Mouse (Mus musculus) intestine, embryonic 14.5 days (tissue): ENCODE measurements at regions not wholly inside any gene's neighbourhood (a gene's known extent, or its start where the extent isn't known, plus 50 kb on each side); places are given as distances from the start of the nearest gene placed in this dataset.
A peak's percentile ranks its signal among the peaks of the same experiment; 100 is the strongest.

Source experiments
- ATAC-seq: fragments of 200-750 bp; cut with Nextera tagmentation; replicated peaks from 2 replicates; pipeline ENCODE4 v1.8.0; 2017; ENCODE audit warnings: low read depth, moderate number of reproducible peaks, moderate TSS enrichment, moderate library complexity; ENCODE audit not compliant: low FRiP score, low TSS enrichment
- DNase-seq: peaks from one replicate; pipeline ENCODE4 v3.0.0-alpha.2; 2018; ENCODE audit warnings: low spot score
- H3K27ac ChIP-seq: fragments of 300-500 bp; sonication (generic); 2 replicates; pipeline ENCODE4 v1.5.1; 2014; ENCODE audit warnings: low read depth, mild to moderate bottlenecking, control low read depth
- H3K27me3 ChIP-seq: fragments of 300-500 bp; sonication (generic); replicated peaks from 2 replicates; pipeline ENCODE4 v1.6.1; 2014; ENCODE audit warnings: low read length, control low read depth; ENCODE audit not compliant: control insufficient read depth, insufficient read depth
- H3K36me3 ChIP-seq: fragments of 300-500 bp; sonication (generic); 2 replicates; pipeline ENCODE4 v1.6.1; 2014; ENCODE audit warnings: low read length, control low read depth; ENCODE audit not compliant: control insufficient read depth, insufficient read depth
- H3K4me1 ChIP-seq: fragments of 300-500 bp; sonication (generic); replicated peaks from 2 replicates; pipeline ENCODE4 v1.6.1; 2014; ENCODE audit warnings: low read length, control low read depth, mixed read lengths; ENCODE audit not compliant: control insufficient read depth, insufficient read depth
- H3K4me2 ChIP-seq: fragments of 300-500 bp; sonication (generic); 2 replicates; pipeline ENCODE4 v1.6.1; 2014; ENCODE audit warnings: low read length
- H3K4me3 ChIP-seq: fragments of 300-500 bp; sonication (generic); 2 replicates; pipeline ENCODE4 v1.5.1; 2014; ENCODE audit warnings: low read depth, low read length, control low read depth, mixed read lengths
- H3K9ac ChIP-seq: fragments of 300-500 bp; sonication (generic); 2 replicates; pipeline ENCODE4 v1.6.1; 2014; ENCODE audit warnings: mild to moderate bottlenecking, low read length
- H3K9me3 ChIP-seq: fragments of 300-500 bp; sonication (generic); 2 replicates; pipeline ENCODE4 v1.6.1; 2016; ENCODE audit warnings: low read length, control low read depth; ENCODE audit not compliant: control insufficient read depth
- WGBS: fragments of 180-500 bp; shearing (Covaris S2); extraction: QIAGEN DNeasy Blood & Tissue Kit; methylation state at CpG from one replicate; pipeline ENCODE4 v1.1.7; 2014; 5-methylcytosine and 5-hydroxymethylcytosine counted together

GRCm38 (mm10) chr3:145705317-145705716, 53.2 kb upstream of the Ddah1 start:
- DNase-seq, result no peak
- Histone ChIP-seq H3K27ac (no peak overlapping the region), H3K4me2 (no peak overlapping the region), H3K4me3 (no peak overlapping the region), H3K36me3 (no peaks in the 10 kb centered on the region), H3K27me3 (no peaks in the 10 kb centered on the region), H3K9me3 (no peaks in the 10 kb centered on the region), H3K9ac (no peak overlapping the region), H3K4me1 (peaks cover 17% of the 10 kb centered on the region)
- no peak for ATAC-seq
- 54% methylated on average over 5 of the region's 5 CpGs for WGBS

- Histone ChIP-seq H3K4me3 (no peak overlapping the region), H3K27me3 (no peaks in the 10 kb centered on the region), H3K27ac (no peak overlapping the region), H3K9me3 (no peaks in the 10 kb centered on the region), H3K36me3 (no peaks in the 10 kb centered on the region), H3K4me1 (peaks cover 17% of the 10 kb centered on the region), H3K4me2 (no peak overlapping the region), H3K9ac (no peak overlapping the region)
- DNase-seq, result no peak
- WGBS, result 44% methylated on average over 9 of the region's 9 CpGs
- no peak for ATAC-seq
Measured at GRCm38 (mm10) chr3:145704054-145704453, 54.3 kb upstream of the Ccn1 start.

- H3K9me3 ChIP-seq, result no peaks in the 10 kb centered on the region
- no peaks in the 10 kb centered on the region for H3K27me3 ChIP-seq
- H3K36me3 ChIP-seq, result no peaks in the 10 kb centered on the region
- H3K4me2 ChIP-seq, result peak overlapping the region; percentile 26; the same call in 1 of the 2 replicates
- peaks cover 17% of the 10 kb centered on the region for H3K4me1 ChIP-seq
- DNase-seq, result peak; percentile 62
- H3K4me3 ChIP-seq, result no peak overlapping the region
- 16% methylated on average over 11 of the region's 11 CpGs for WGBS
- ATAC-seq, result 0 out of 2 replicates have a peak, but pooled peaks have one; percentile 23
- no peak overlapping the region for H3K9ac ChIP-seq
- peak overlapping the region; percentile 52 for H3K27ac ChIP-seq
Measured at GRCm38 (mm10) chr3:145703411-145703924, 53.7 kb upstream of the Ccn1 start.

GRCm38 (mm10) chr3:145702739-145703138, 53.0 kb upstream of the Ccn1 start:
- Histone ChIP-seq H3K27me3 (no peaks in the 10 kb centered on the region), H3K4me3 (no peak overlapping the region), H3K4me2 (no peak overlapping the region), H3K9me3 (no peaks in the 10 kb centered on the region), H3K27ac (0 out of 2 replicates have a peak overlapping the region, but pooled peaks have one; percentile 52), H3K4me1 (peaks cover 17% of the 10 kb centered on the region), H3K9ac (no peak overlapping the region), H3K36me3 (no peaks in the 10 kb centered on the region)
- 55% methylated on average over 5 of the region's 5 CpGs for WGBS
- ATAC-seq (no peak), DNase-seq (no peak)

- Histone ChIP-seq H3K9ac (no peak overlapping the region), H3K27ac (no peak overlapping the region), H3K27me3 (no peaks in the 10 kb centered on the region), H3K4me3 (no peak overlapping the region), H3K4me1 (peaks cover 17% of the 10 kb centered on the region), H3K36me3 (no peaks in the 10 kb centered on the region), H3K4me2 (no peak overlapping the region), H3K9me3 (no peaks in the 10 kb centered on the region)
- DNase-seq (no peak), ATAC-seq (no peak)
- 82% methylated on average over 6 of the region's 6 CpGs for WGBS
Measured at GRCm38 (mm10) chr3:145701945-145702344, 52.2 kb upstream of the Ccn1 start.
